Mouse (Mus musculus): ENCODE results near the gene Zc3h4. TPM values are rescaled to one million over a fixed set of nuclear protein-coding genes. Genes with fewer than 3 reads are reported as not detected.
A peak's percentile ranks its signal among the peaks of the same experiment; 100 is the strongest.

Gene Zc3h4
- total and polyA plus RNA-seq, 3 experiments, result 17.8 to 32.4 (median 27.7) TPM

DNA sequence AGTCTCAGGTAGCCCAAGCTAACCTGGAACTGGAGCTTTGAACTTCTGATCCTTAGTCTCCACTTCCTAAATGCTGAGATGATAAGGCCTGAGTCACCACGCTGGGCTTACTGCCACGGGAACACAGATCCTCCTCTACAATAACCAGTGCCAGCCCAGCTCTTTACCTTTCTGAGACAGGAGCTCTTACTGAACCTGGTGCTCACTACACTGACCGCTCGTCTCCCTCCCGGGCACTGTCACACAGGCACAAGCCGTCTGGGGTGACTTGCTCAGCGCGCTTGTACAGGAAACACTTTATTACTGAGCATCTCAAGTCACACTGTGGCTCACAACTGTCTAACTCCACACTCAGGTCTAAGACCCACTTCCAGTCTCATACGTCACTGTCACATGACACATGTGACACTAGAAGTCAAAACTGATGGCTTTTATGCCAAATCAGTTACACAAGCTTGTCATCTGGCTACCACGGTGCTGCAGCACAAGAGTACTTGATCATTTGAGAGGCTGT is 34.5 kb upstream of the Zc3h4 start:
- TF ChIP-seq EP300 (IDR thresholded peaks at IDR 0.05; ENCODE audit: insufficient read depth, low read depth, low read length) (no peak), CTCF (IDR thresholded peaks at IDR 0.05) (no peak), POLR2A (IDR thresholded peaks at IDR 0.05; ENCODE audit: insufficient read depth, low read depth, low read length) (no peak)
- WGBS, result 58% methylated on average over 10 of the region's 10 CpGs

DNA sequence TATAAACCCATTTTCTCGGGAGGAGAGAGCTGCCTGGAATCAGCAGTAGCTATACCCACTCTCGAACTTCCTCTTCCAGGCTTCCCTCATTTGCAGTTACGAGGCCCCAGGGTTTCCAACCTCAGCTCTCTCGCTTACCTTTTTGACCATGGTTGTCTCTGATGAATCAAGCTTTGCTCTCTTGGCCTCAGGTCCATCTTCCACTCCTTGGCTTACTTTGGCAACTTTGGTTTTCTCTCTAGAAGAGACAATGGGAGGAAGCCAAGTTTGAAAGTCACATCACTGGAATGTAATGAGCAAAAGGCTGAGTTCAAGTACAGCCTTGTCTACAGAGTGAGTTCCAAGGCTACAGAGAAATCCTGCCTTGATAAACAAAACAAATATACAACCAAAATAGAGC is 34.0 kb upstream of the Zc3h4 start:
- TF ChIP-seq EP300 (IDR thresholded peaks at IDR 0.05; ENCODE audit: insufficient read depth, low read depth, low read length), result no peak
- no peak for TF ChIP-seq POLR2A (IDR thresholded peaks at IDR 0.05; ENCODE audit: insufficient read depth, low read depth, low read length)
- TF ChIP-seq CTCF (IDR thresholded peaks at IDR 0.05), result no peak
- intact Hi-C loops (cut with DNase I), result no loop called here
- 73% methylated on average over 4 of the region's 4 CpGs for WGBS
- Histone ChIP-seq H3K79me2 (replicated peaks; ENCODE audit: control insufficient read depth, insufficient read depth, low read length) (no peaks in the 10 kb centered on the region), H3K27me3 (ENCODE audit: control insufficient read depth, insufficient read depth, low read length) (no peaks in the 10 kb centered on the region), H3K36me3 (ENCODE audit: control insufficient read depth, insufficient read depth, low read length) (peaks cover 32% of the 10 kb centered on the region), H3K4me1 (ENCODE audit: control insufficient read depth, insufficient read depth, low read length) (peaks cover 8% of the 10 kb centered on the region), H3K27ac (peak overlapping the region; percentile 31; the same call in 1 of the 2 replicates), H3K9ac (ENCODE audit: low read depth, low read length) (no peak overlapping the region), H3K4me3 (no peak overlapping the region)
- DNase-seq, result no peak

More for the DNA sequence above, 34.5 kb upstream of the Zc3h4 start:
- H3K9ac ChIP-seq (ENCODE audit: low read depth, low read length), result no peak overlapping the region
- no peaks in the 10 kb centered on the region for H3K79me2 ChIP-seq (replicated peaks; ENCODE audit: control insufficient read depth, insufficient read depth, low read length)
- intact Hi-C loops (cut with DNase I), result no loop called here
- DNase-seq, result peak; percentile 23 to 41
- no peak overlapping the region for H3K4me3 ChIP-seq
- H3K27ac ChIP-seq, result peak overlapping the region; percentile 31; the same call in 1 of the 2 replicates
- no peaks in the 10 kb centered on the region for H3K27me3 ChIP-seq (ENCODE audit: control insufficient read depth, insufficient read depth, low read length)
- H3K36me3 ChIP-seq (ENCODE audit: control insufficient read depth, insufficient read depth, low read length), result peaks cover 32% of the 10 kb centered on the region
- peaks cover 8% of the 10 kb centered on the region for H3K4me1 ChIP-seq (ENCODE audit: control insufficient read depth, insufficient read depth, low read length)

DNA sequence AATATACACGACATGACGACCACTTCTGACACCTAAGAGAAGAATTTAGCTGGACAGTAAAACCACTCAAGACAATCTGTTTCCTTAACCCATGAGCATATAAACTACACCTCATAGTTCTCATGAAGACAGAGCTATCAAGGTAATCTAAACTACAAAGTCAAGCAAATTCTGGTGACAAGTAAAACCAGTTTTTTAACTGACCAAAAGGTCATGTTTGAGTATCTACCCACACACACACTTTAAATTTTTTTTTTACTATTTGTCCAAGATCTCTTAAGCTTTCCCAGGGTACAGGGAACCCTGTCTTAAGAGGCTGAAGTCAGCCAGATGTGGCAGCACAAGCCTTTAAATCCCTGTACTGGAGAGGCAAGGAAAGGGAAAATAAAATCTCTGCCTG is 31.9 kb upstream of the Zc3h4 start:
- Histone ChIP-seq H3K27ac (no peak overlapping the region), H3K4me1 (ENCODE audit: control insufficient read depth, insufficient read depth, low read length) (peaks cover 8% of the 10 kb centered on the region), H3K9ac (ENCODE audit: low read depth, low read length) (no peak overlapping the region), H3K79me2 (replicated peaks; ENCODE audit: control insufficient read depth, insufficient read depth, low read length) (no peaks in the 10 kb centered on the region), H3K27me3 (ENCODE audit: control insufficient read depth, insufficient read depth, low read length) (no peaks in the 10 kb centered on the region), H3K36me3 (ENCODE audit: control insufficient read depth, insufficient read depth, low read length) (peaks cover 30% of the 10 kb centered on the region), H3K4me3 (no peak overlapping the region)
- no peak for TF ChIP-seq POLR2A (IDR thresholded peaks at IDR 0.05; ENCODE audit: insufficient read depth, low read depth, low read length)
- no peak for TF ChIP-seq EP300 (IDR thresholded peaks at IDR 0.05; ENCODE audit: insufficient read depth, low read depth, low read length)
- no peak for TF ChIP-seq CTCF (IDR thresholded peaks at IDR 0.05)
- no peak for DNase-seq
- intact Hi-C loops (cut with DNase I), result no loop called here
- 87% methylated on average over 2 of the region's 2 CpGs for WGBS

DNA sequence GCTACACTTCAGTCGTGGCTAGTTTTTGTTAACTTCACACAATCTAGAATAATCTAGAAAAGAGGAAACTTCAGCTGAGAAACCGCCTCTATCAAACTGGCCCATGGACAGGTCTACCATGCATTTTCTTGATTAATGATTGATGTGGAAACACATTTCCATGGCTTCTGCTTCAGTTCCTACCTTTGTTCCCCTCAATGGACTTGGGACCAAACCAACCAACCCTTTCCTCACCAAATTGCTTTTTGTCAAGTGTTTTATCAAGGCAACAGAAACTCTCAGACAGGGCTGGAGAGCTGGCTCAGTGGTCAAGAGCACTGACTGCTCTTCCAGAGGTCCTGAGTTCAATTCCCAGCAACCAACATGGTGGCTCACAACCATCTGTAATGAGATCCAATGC is 30.1 kb upstream of the Zc3h4 start:
- DNase-seq, result no peak
- peaks cover 15% of the 10 kb centered on the region for H3K36me3 ChIP-seq (ENCODE audit: control insufficient read depth, insufficient read depth, low read length)
- no peak overlapping the region for H3K27ac ChIP-seq
- WGBS, result 81% methylated on average over 2 of the region's 2 CpGs
- no peaks in the 10 kb centered on the region for H3K27me3 ChIP-seq (ENCODE audit: control insufficient read depth, insufficient read depth, low read length)
- H3K4me1 ChIP-seq (ENCODE audit: control insufficient read depth, insufficient read depth, low read length), result 0 out of 2 replicates have a peak, but pooled peaks cover 2% of the 10 kb centered on the region
- H3K9ac ChIP-seq (ENCODE audit: low read depth, low read length), result no peak overlapping the region
- H3K4me3 ChIP-seq, result no peak overlapping the region
- intact Hi-C loops (cut with DNase I), result loop anchor here (10.0 kb wide), 1 partner anchor 54 kb away; no protein-coding TSS in a partner anchor
- no peak for TF ChIP-seq EP300 (IDR thresholded peaks at IDR 0.05; ENCODE audit: insufficient read depth, low read depth, low read length)
- no peak for TF ChIP-seq CTCF (IDR thresholded peaks at IDR 0.05)
- no peak for TF ChIP-seq POLR2A (IDR thresholded peaks at IDR 0.05; ENCODE audit: insufficient read depth, low read depth, low read length)
- H3K79me2 ChIP-seq (replicated peaks; ENCODE audit: control insufficient read depth, insufficient read depth, low read length), result no peaks in the 10 kb centered on the region

DNA sequence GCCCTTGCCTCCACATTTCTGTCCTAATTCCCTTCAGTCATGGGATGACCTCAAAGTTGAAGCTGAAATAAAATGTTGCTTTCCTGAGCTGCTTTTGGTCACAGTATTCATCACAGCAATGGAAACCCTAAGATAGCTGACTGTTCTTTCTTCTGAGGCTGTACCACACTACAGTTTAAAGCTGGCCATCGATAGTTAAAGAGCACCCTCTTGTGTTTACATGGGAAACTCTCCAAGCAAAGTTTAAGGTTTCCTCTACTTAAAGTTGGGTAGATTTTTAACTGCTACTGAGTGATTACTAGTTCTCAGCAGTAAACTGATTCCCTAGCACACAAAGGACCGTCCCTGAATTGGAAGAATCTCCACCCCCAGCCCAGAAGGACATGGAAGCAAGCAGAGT is 27.0 kb upstream of the Zc3h4 start:
- intact Hi-C loops (cut with DNase I), result loop anchor here (2.0 to 10.0 kb wide), 3 partner anchors 47 to 79 kb away; no protein-coding TSS in a partner anchor
- peak; percentile 72 for TF ChIP-seq CTCF (IDR thresholded peaks at IDR 0.05)
- TF ChIP-seq EP300 (IDR thresholded peaks at IDR 0.05; ENCODE audit: insufficient read depth, low read depth, low read length), result no peak
- TF ChIP-seq POLR2A (IDR thresholded peaks at IDR 0.05; ENCODE audit: insufficient read depth, low read depth, low read length), result no peak
- no peak for DNase-seq
- Histone ChIP-seq H3K79me2 (replicated peaks; ENCODE audit: control insufficient read depth, insufficient read depth, low read length) (no peaks in the 10 kb centered on the region; the same call in 1 of the 2 replicates), H3K9ac (ENCODE audit: low read depth, low read length) (no peak overlapping the region), H3K4me1 (ENCODE audit: control insufficient read depth, insufficient read depth, low read length) (no peaks in the 10 kb centered on the region; the same call in 1 of the 2 replicates), H3K27ac (no peak overlapping the region), H3K36me3 (ENCODE audit: control insufficient read depth, insufficient read depth, low read length) (peaks cover 4% of the 10 kb centered on the region), H3K4me3 (no peak overlapping the region), H3K27me3 (ENCODE audit: control insufficient read depth, insufficient read depth, low read length) (no peaks in the 10 kb centered on the region)
- WGBS, result 30% methylated on average over 2 of the region's 2 CpGs

DNA sequence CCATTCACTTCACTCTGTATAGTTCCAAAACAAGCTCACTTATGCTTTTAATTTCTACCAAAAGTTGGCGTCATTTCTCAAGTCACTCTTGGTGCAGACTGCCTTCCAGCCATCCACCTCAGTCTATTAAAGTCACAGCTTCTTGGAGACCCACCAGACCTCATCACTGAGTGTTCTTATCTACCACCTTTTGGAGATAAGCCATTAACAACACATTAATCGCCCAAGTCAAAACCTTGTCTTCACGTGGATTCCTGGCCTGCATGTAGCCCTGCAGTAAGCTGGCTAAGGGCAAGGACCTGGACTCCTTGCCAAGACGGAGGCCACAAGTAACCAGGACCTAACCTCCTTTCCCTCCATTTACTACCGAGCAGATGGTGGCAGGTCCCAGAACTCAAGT is 25.7 kb upstream of the Zc3h4 start:
- peaks cover 2% of the 10 kb centered on the region for H3K36me3 ChIP-seq (ENCODE audit: control insufficient read depth, insufficient read depth, low read length)
- H3K27ac ChIP-seq, result no peak overlapping the region
- H3K4me1 ChIP-seq (ENCODE audit: control insufficient read depth, insufficient read depth, low read length), result no peaks in the 10 kb centered on the region; the same call in 1 of the 2 replicates
- no peak overlapping the region for H3K9ac ChIP-seq (ENCODE audit: low read depth, low read length)
- WGBS, result 50% methylated on average over 5 of the region's 5 CpGs
- intact Hi-C loops (cut with DNase I), result loop anchor here (5.0 to 10.0 kb wide), 2 partner anchors 50 to 87 kb away; no protein-coding TSS in a partner anchor
- H3K79me2 ChIP-seq (replicated peaks; ENCODE audit: control insufficient read depth, insufficient read depth, low read length), result peaks cover 1% of the 10 kb centered on the region; the same call in 1 of the 2 replicates
- TF ChIP-seq EP300 (IDR thresholded peaks at IDR 0.05; ENCODE audit: insufficient read depth, low read depth, low read length) (no peak), POLR2A (IDR thresholded peaks at IDR 0.05; ENCODE audit: insufficient read depth, low read depth, low read length) (no peak), CTCF (IDR thresholded peaks at IDR 0.05) (no peak)
- no peak for DNase-seq
- no peaks in the 10 kb centered on the region for H3K27me3 ChIP-seq (ENCODE audit: control insufficient read depth, insufficient read depth, low read length)
- H3K4me3 ChIP-seq, result no peak overlapping the region
